Mouse (Mus musculus) cerebellum, adult 2 months (tissue): ENCODE data around the gene Castor1.

Experiments used
- CTCF ChIP-seq: fragments of 200-500 bp; IDR thresholded peaks from 2 replicates; pipeline ENCODE4 v1.5.1; 2011; ENCODE audit warnings: low read depth, mild to moderate bottlenecking, control low read depth, low read length, moderate library complexity, borderline replicate concordance; ENCODE audit not compliant: insufficient read depth
- POLR2A ChIP-seq: fragments of 200-500 bp; IDR thresholded peaks from 2 replicates; pipeline ENCODE4 v1.6.1; 2011; ENCODE audit warnings: low read length, control low read depth, borderline replicate concordance; ENCODE audit not compliant: insufficient read depth

DNA sequence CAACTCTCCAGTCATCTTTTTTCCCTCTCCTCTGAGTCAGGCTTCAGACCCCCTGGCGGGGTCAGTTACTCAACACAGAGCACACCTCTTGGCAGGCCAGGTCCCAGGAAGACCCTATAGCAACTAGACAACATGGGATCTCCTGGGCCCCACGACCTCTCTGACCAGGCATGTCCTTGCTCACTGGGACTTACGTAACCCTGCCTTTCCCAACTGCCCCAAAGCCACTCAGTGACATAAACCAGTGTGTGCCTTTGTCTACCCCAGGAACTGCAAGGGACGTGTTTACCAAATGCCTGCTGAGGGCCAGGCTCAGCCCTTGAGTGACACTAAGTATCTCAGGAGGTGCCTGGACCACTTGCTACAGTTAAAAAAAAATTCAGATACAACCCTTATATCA is 11.8 kb downstream of the Castor1 start:
- TF ChIP-seq CTCF (no peak), POLR2A (no peak)
